Mouse (Mus musculus): ENCODE results near the gene Ccnjl. TPM values are rescaled to one million over a fixed set of nuclear protein-coding genes. Genes with fewer than 3 reads are reported as not detected.

Gene Ccnjl
- polyA plus RNA-seq, 1 experiment from 2014 or later: 11.0 TPM

- H3K9me3 ChIP-seq (replicated peaks): no peaks in the 10 kb centered on the region
- H3K9ac ChIP-seq (replicated peaks): no peak overlapping the region
- peaks cover 31% of the 10 kb centered on the region for H3K4me1 ChIP-seq
- WGBS: 18% methylated on average over 3 of the region's 3 CpGs
- no peaks in the 10 kb centered on the region for H3K27me3 ChIP-seq (replicated peaks)
- peak overlapping the region; percentile 5 for H3K4me3 ChIP-seq (replicated peaks)
- H3K27ac ChIP-seq (replicated peaks): no peak overlapping the region
- peak overlapping the region; percentile 93 for H3K4me2 ChIP-seq
- H3K36me3 ChIP-seq: no peaks in the 10 kb centered on the region
- ATAC-seq (ENCODE audit: low FRiP score): no peak
These were observed 1.5 kb downstream of the Ccnjl start for GRCm38 (mm10) chr11:43530043-43530442.

DNA sequence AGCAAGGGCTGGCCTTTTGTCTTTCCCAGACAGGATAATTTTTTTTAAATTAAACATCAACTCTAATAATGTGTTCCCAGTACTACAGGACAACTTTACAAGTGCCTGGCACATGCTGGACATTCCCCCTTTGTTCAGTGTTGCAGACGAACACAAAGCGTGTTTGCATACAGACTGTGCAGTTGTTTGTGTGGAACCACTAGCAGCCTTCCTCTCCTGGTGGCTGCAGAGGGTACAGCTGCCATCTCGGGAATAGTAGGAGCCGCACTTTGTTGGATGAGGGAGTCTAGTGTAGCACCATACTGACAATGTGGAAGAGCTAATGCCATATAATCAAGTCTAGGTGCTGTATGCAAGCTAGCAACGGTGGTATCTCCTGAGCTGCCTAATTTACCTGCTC lies 3.0 kb downstream of the Ccnjl start:
- peak overlapping the region; percentile 33; the same call in 1 of the 2 replicates for H3K27ac ChIP-seq (replicated peaks)
- no peaks in the 10 kb centered on the region for H3K27me3 ChIP-seq (replicated peaks)
- H3K36me3 ChIP-seq: no peaks in the 10 kb centered on the region
- WGBS: 41% methylated on average over 5 of the region's 5 CpGs
- no peak for ATAC-seq (ENCODE audit: low FRiP score)
- no peak overlapping the region for H3K4me3 ChIP-seq (replicated peaks)
- H3K9me3 ChIP-seq (replicated peaks): no peaks in the 10 kb centered on the region
- no peak overlapping the region for H3K4me2 ChIP-seq
- no peak overlapping the region for H3K9ac ChIP-seq (replicated peaks)
- peaks cover 26% of the 10 kb centered on the region for H3K4me1 ChIP-seq

- H3K27ac ChIP-seq (replicated peaks): no peak overlapping the region
- 88% methylated on average over 6 of the region's 6 CpGs for WGBS
- no peak for ATAC-seq (ENCODE audit: low FRiP score)
These were observed 8.5 kb downstream of the Ccnjl start for GRCm38 (mm10) chr11:43537074-43537473.

DNA sequence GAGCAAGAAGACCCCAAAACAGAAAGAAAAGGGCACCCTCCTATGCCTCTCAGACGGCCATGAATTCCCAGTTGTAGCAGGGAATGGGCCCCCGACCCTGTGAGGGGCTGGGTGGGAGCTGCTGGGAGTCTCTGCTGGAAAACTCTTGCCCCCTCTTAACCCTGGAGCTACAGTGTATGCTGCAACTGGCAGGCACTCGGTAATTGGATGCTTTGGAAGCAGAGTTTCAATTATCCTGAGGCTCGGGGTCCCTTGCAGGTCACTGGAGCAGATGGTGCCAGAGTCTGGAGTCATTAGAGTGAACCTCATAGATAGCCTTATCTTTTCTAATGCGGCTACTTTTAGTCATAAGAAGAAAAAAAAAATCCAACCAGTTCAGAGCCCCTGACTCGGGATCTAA lies 11.3 kb downstream of the Ccnjl start:
- Histone ChIP-seq H3K27ac (replicated peaks) (no peak overlapping the region), H3K4me3 (replicated peaks) (no peak overlapping the region), H3K4me1 (peaks cover 10% of the 10 kb centered on the region), H3K9me3 (replicated peaks) (no peaks in the 10 kb centered on the region), H3K4me2 (0 out of 2 replicates have a peak overlapping the region, but pooled peaks have one; percentile 9), H3K27me3 (replicated peaks) (no peaks in the 10 kb centered on the region), H3K9ac (replicated peaks) (no peak overlapping the region), H3K36me3 (no peaks in the 10 kb centered on the region)
- peak; percentile 25; the same call in 1 of the 2 replicates for ATAC-seq (ENCODE audit: low FRiP score)
- 15% methylated on average over 6 of the region's 6 CpGs for WGBS

More at GRCm38 (mm10) chr11:43537074-43537473, 8.5 kb downstream of the Ccnjl start:
- no peaks in the 10 kb centered on the region for H3K36me3 ChIP-seq
- peaks cover 10% of the 10 kb centered on the region for H3K4me1 ChIP-seq
- H3K9ac ChIP-seq (replicated peaks): no peak overlapping the region
- no peak overlapping the region for H3K4me3 ChIP-seq (replicated peaks)
- H3K4me2 ChIP-seq: no peak overlapping the region
- H3K9me3 ChIP-seq (replicated peaks): no peaks in the 10 kb centered on the region
- H3K27me3 ChIP-seq (replicated peaks): no peaks in the 10 kb centered on the region

GRCm38 (mm10) chr11:43543711-43544466 lies 15.3 kb downstream of the Ccnjl start:
- Histone ChIP-seq H3K4me1 (peaks cover 21% of the 10 kb centered on the region), H3K27me3 (replicated peaks) (no peaks in the 10 kb centered on the region), H3K36me3 (no peaks in the 10 kb centered on the region), H3K27ac (replicated peaks) (no peak overlapping the region), H3K4me3 (replicated peaks) (no peak overlapping the region), H3K4me2 (no peak overlapping the region), H3K9ac (replicated peaks) (no peak overlapping the region), H3K9me3 (replicated peaks) (no peaks in the 10 kb centered on the region)
- ATAC-seq (ENCODE audit: low FRiP score): no peak
- WGBS: 95% methylated on average over 15 of the region's 15 CpGs

DNA sequence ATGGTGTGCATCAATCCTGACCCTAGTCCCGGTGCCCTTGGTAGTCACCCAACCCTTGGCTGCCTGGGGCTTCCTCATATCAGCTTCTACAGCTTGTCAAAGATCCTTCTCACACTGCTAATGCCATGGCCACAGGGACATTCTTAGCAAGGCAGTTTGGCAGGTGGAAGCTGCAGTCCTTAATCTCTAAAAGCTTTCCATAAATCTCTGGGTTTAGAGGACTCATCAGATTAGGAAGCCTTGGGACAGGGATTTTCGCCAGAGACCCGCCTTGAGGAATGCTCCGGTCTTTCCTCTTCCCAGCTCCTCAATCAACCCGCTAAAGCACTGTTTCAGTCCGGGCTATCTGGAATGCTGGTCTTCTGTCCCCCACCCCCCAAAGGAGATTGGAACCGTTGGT lies 16.2 kb downstream of the Ccnjl start:
- Histone ChIP-seq H3K36me3 (no peaks in the 10 kb centered on the region), H3K27me3 (replicated peaks) (no peaks in the 10 kb centered on the region), H3K4me2 (no peak overlapping the region), H3K27ac (replicated peaks) (no peak overlapping the region), H3K4me1 (peaks cover 21% of the 10 kb centered on the region), H3K4me3 (replicated peaks) (no peak overlapping the region), H3K9ac (replicated peaks) (no peak overlapping the region), H3K9me3 (replicated peaks) (no peaks in the 10 kb centered on the region)
- no peak for ATAC-seq (ENCODE audit: low FRiP score)
- WGBS: 87% methylated on average over 7 of the region's 7 CpGs

GRCm38 (mm10) chr11:43545873-43546475 lies 17.4 kb downstream of the Ccnjl start:
- Histone ChIP-seq H3K36me3 (no peaks in the 10 kb centered on the region), H3K27me3 (replicated peaks) (no peaks in the 10 kb centered on the region), H3K9me3 (replicated peaks) (no peaks in the 10 kb centered on the region), H3K4me3 (replicated peaks) (no peak overlapping the region), H3K27ac (replicated peaks) (no peak overlapping the region), H3K4me1 (peaks cover 24% of the 10 kb centered on the region), H3K9ac (replicated peaks) (no peak overlapping the region), H3K4me2 (no peak overlapping the region)
- ATAC-seq (ENCODE audit: low FRiP score): no peak
- 73% methylated on average over 16 of the region's 16 CpGs for WGBS

DNA sequence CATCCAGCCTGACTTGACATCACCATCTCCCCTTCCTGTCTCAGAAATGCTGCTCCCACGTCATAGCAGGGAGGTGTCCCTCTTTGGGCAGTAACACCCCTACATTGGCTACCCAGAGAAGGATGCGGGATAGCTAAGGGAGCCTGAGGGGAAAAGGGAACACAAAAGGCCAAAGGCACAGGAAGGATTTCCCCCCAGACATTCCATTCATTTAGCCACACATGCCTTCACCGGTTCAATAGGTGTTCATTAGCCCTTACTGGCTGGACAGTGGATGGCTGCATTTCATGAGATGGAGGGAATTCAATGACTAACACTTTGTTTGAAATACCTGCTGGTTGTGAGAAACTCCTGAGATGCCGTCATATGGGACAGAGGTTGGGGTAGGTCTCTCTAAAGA lies 18.1 kb downstream of the Ccnjl start:
- Histone ChIP-seq H3K9ac (replicated peaks) (no peak overlapping the region), H3K36me3 (no peaks in the 10 kb centered on the region), H3K9me3 (replicated peaks) (no peaks in the 10 kb centered on the region), H3K4me3 (replicated peaks) (no peak overlapping the region), H3K27ac (replicated peaks) (no peak overlapping the region), H3K4me2 (no peak overlapping the region), H3K27me3 (replicated peaks) (no peaks in the 10 kb centered on the region), H3K4me1 (peaks cover 24% of the 10 kb centered on the region)
- 69% methylated on average over 4 of the region's 4 CpGs for WGBS
- ATAC-seq (ENCODE audit: low FRiP score): no peak

DNA sequence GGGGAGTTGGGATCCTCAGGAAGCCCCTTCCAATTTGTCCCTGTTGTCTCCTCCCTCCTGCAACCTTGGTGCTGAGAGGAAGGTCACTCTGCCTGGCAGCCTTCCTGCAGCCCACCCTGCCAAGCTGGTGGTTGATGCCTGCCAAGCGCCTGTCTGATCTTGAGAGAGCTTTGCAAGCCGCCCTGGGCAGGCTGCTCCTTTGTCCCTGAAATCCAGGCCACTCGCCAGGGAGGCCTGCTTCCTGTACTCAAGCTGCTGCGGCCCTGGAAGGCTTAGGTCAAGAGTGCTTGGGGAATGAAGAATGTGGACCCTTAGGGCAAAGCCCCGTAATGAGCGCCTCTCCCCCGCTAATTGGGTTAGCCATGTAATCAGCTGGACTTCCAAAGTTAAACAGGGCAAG lies 19.6 kb downstream of the Ccnjl start:
- Histone ChIP-seq H3K9ac (replicated peaks) (no peak overlapping the region), H3K4me1 (peaks cover 24% of the 10 kb centered on the region), H3K4me3 (replicated peaks) (no peak overlapping the region), H3K27me3 (replicated peaks) (no peaks in the 10 kb centered on the region), H3K4me2 (no peak overlapping the region), H3K36me3 (no peaks in the 10 kb centered on the region), H3K9me3 (replicated peaks) (no peaks in the 10 kb centered on the region), H3K27ac (replicated peaks) (peak overlapping the region; percentile 69)
- WGBS: 24% methylated on average over 7 of the region's 7 CpGs
- peak; percentile 53; the same call in 1 of the 2 replicates for ATAC-seq (ENCODE audit: low FRiP score)

DNA sequence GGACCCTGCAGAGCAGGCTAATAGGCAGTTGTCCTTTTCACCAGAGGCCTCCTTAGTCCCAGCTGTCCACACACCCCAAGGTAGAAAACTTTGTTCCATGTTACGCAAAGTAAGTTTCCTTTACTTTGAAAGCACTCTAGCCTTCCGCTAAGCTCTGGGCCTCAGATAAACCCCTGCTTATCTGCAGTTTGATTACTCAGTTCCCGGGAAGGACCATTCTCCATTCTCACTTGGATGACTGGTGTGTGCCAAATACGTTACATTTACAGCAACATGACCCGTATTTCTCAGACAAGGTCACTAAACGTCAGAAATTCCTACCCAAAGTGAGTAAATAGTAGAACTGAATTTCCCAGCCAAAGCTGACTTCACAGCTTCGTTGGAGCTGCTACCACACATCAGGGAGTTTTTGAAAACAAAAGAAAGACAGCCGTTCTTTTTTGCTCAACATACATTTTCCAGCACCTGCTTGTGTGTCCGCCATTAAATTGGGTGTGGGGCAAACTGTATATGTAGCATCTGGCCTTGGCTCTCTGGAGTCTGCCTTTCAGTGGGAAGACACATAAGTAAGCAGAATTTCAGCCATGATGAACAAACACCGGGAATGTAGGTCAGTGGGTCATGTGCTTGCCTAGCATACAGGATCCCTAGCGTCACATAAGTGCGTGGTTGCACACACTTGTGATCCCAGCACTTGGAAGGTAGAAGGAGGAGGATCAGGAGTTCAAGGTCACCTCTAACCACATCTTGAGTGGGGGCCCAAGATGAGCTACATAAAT lies 20.3 kb downstream of the Ccnjl start:
- Histone ChIP-seq H3K27ac (replicated peaks) (peak overlapping the region; percentile 69), H3K4me3 (replicated peaks) (no peak overlapping the region), H3K27me3 (replicated peaks) (no peaks in the 10 kb centered on the region), H3K4me2 (no peak overlapping the region), H3K9ac (replicated peaks) (no peak overlapping the region), H3K4me1 (peaks cover 24% of the 10 kb centered on the region), H3K36me3 (no peaks in the 10 kb centered on the region), H3K9me3 (replicated peaks) (no peaks in the 10 kb centered on the region)
- ATAC-seq (ENCODE audit: low FRiP score): no peak
- WGBS: 69% methylated on average over 12 of the region's 12 CpGs

DNA sequence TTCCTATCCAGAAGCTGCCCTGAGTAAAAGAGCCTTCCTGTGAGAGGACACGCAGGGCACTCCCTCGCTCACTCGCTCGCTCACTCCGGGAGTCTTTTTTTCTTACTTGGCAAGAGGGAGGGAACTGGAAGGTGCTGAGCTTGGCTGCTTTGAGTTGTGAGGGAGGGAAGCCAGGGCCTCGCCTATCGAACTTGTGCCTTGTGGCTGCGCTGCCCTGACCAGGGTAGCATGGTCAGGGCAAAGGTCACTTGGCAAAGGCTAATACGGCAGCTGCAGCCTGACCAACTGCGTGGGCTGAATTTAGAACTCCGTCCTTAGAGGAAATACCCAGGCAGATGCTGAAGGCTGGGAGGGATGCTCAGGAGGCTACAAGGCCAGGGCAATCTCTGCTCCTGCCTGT lies 21.1 kb downstream of the Ccnjl start:
- H3K27me3 ChIP-seq (replicated peaks): no peaks in the 10 kb centered on the region
- ATAC-seq (ENCODE audit: low FRiP score): no peak
- no peak overlapping the region for H3K4me3 ChIP-seq (replicated peaks)
- H3K4me1 ChIP-seq: peaks cover 27% of the 10 kb centered on the region
- no peaks in the 10 kb centered on the region for H3K9me3 ChIP-seq (replicated peaks)
- no peak overlapping the region for H3K9ac ChIP-seq (replicated peaks)
- no peak overlapping the region for H3K4me2 ChIP-seq
- WGBS: 60% methylated on average over 11 of the region's 11 CpGs
- H3K36me3 ChIP-seq: no peaks in the 10 kb centered on the region
- H3K27ac ChIP-seq (replicated peaks): no peak overlapping the region
